Mouse (Mus musculus) kidney, adult 2 months (tissue): Measurements from ENCODE around the gene Fthl17d. TPM values are rescaled to one million over a fixed set of nuclear protein-coding genes. Genes with fewer than 3 reads are reported as not detected.
"Not testable (repeated sequence)": the region's sequence is repeated elsewhere in the genome, so short reads cannot be mapped to it uniquely, and the experiment has no call there.

Experiments
- DNase-seq: peaks from one replicate; pipeline ENCODE4 v3.0.0; 2021
- H3K27ac ChIP-seq: fragments of 200-500 bp; 2 replicates; pipeline ENCODE4 v1.5.1; 2012; ENCODE audit warnings: low read depth, low read length, control low read depth, inconsistent platforms; ENCODE audit not compliant: insufficient read depth
- H3K27me3 ChIP-seq: fragments of 200-500 bp; replicated peaks from 2 replicates; pipeline ENCODE4 v1.6.1; 2012; ENCODE audit warnings: mild to moderate bottlenecking, moderate library complexity, low read length, inconsistent platforms; ENCODE audit not compliant: control insufficient read depth, insufficient read depth
- H3K36me3 ChIP-seq: fragments of 200-500 bp; 2 replicates; pipeline ENCODE4 v1.6.1; 2012; ENCODE audit warnings: mild to moderate bottlenecking, moderate library complexity, low read length, inconsistent platforms; ENCODE audit not compliant: control insufficient read depth, insufficient read depth
- H3K4me1 ChIP-seq: fragments of 200-500 bp; 2 replicates; pipeline ENCODE4 v1.6.1; 2011; ENCODE audit warnings: low read length; ENCODE audit not compliant: control insufficient read depth, insufficient read depth
- H3K4me3 ChIP-seq: fragments of 200-500 bp; 2 replicates; pipeline ENCODE4 v1.5.1; 2011; ENCODE audit warnings: mild to moderate bottlenecking, low read depth, low read length, control low read depth; ENCODE audit not compliant: insufficient read depth
- CTCF ChIP-seq: fragments of 200-500 bp; conservative IDR thresholded peaks from 2 replicates; pipeline ENCODE4 v1.5.1; 2011; ENCODE audit warnings: low read depth, mild to moderate bottlenecking, control low read depth, low read length, moderate library complexity, mixed read lengths; ENCODE audit not compliant: insufficient read depth, insufficient read length
- POLR2A ChIP-seq: fragments of 200-500 bp; IDR thresholded peaks from one replicate; pipeline ENCODE4 v1.6.1; 2011; ENCODE audit warnings: low read depth, low read length, control low read depth
- WGBS: fragments of 180-500 bp; shearing (Covaris S2); methylation state at CpG from one replicate; pipeline ENCODE4 v1.1.7; 2018; 5-methylcytosine and 5-hydroxymethylcytosine counted together
- polyA plus RNA-seq: library from polyadenylated mRNA; depleted of rRNA; stranded (reverse); fragments of >200 nt; gene quantifications from 2 replicates; pipeline ENCODE4 v1.2.3, GENCODE M21; 2012; rRNA removed

The Fthl17d gene
- not detected in 2 replicates for polyA plus RNA-seq

- DNase-seq, H3K4me1 ChIP-seq: not testable (repeated sequence)
Observed at GRCm38 (mm10) chrX:8986655-8987054, at the start of gene Fthl17d. Gene Fthl17d (minus strand): TSS chrX:8986755.

DNA sequence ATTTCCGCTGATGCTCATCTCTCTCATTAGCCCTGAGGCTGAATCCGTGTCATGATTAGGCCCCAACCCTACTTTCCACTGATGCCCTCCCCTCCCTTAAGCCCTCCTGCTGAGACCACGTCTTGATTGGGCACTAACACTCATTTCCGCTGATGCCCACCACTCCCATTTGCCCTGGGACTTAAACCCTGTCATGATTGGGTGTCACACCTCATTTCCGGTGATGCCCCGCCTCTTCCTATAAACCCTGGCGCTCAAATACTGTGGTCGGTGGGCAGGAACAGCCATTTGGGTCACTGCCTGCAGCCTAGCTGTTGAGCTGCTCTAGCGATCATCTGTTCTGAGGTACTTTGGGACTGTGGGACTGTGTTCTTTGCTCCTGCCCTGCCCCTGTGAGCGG, 46.6 kb upstream of the Fthl17d start, which contains the start of gene Fthl17e:
Fthl17e (plus strand) TSS at position 301 of the 400 bp plus-strand sequence.
- not testable (repeated sequence) for H3K4me1 ChIP-seq, H3K27me3 ChIP-seq, H3K4me3 ChIP-seq, H3K36me3 ChIP-seq, DNase-seq, H3K27ac ChIP-seq
- WGBS, result no CpG with 5 or more reads among the region's 10 CpGs

More at GRCm38 (mm10) chrX:8986655-8987054, at the start of gene Fthl17d:
- H3K36me3 ChIP-seq, H3K4me3 ChIP-seq, H3K27me3 ChIP-seq, H3K27ac ChIP-seq: not testable (repeated sequence)
- no CpG with 5 or more reads among the region's 9 CpGs for WGBS

- DNase-seq, result no peak
- WGBS, result 57% methylated on average over 10 of the region's 10 CpGs
- Histone ChIP-seq H3K4me1 (no peaks in the 10 kb centered on the region), H3K27ac (no peak overlapping the region), H3K4me3 (no peak overlapping the region), H3K27me3 (no peaks in the 10 kb centered on the region), H3K36me3 (no peaks in the 10 kb centered on the region)
- TF ChIP-seq CTCF (no peak), POLR2A (no peak)
Observed at GRCm38 (mm10) chrX:9019481-9019880, 32.9 kb upstream of the Fthl17d start.

- Histone ChIP-seq H3K27ac (no peak overlapping the region), H3K4me1 (no peaks in the 10 kb centered on the region), H3K4me3 (no peak overlapping the region), H3K27me3 (no peaks in the 10 kb centered on the region), H3K36me3 (no peaks in the 10 kb centered on the region)
- no peak for TF ChIP-seq CTCF
- no peak for TF ChIP-seq POLR2A
- DNase-seq, result no peak
- WGBS, result 38% methylated on average over 1 of the region's 1 CpGs
Observed at GRCm38 (mm10) chrX:9016079-9016478, 29.5 kb upstream of the Fthl17d start.

DNA sequence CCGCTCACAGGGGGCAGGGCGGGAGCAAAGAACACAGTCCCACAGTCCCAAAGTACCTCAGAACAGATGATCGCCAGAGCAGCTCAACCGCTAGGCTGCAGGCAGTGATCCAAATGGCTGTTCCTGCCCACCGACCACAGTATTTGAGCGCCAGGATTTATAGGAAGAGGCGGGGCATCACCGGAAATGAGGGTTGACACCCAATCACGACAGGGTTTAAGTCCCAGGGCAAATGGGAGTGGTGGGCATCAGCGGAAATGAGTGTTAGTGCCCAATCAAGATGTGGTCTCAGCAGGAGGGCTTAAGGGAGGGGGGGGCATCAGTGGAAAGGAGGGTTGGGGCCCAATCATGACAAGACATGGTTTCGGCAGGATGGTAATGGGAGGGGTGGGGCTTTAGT, 10.1 kb downstream of the Fthl17d start, which contains the start of gene Fthl17c:
Fthl17c (minus strand) TSS at position 101 of the 400 bp plus-strand sequence.
- not testable (repeated sequence) for H3K4me3 ChIP-seq, H3K4me1 ChIP-seq, DNase-seq, H3K27ac ChIP-seq, H3K36me3 ChIP-seq, H3K27me3 ChIP-seq
- WGBS, result no CpG with 5 or more reads among the region's 11 CpGs

DNA sequence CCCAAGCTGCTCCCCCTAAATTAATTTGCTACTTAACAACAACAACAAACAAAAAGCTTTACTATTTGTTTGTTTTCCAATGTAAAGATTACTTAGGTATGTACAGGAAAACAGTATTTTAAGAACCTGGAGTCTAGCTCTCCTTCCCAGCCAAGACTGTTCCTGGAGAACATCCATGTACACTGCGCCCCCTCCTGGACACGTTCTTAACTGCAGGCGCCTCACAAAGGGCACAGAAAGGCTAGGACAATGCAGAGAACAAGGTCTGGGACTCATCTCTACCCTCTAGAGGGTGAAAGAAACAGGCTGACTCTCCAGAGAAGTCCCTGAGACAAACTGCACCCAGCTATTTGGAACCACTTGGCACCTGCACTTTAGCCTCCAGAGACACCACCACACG, 21.9 kb downstream of the Fthl17d start:
- not testable (repeated sequence) for H3K27ac ChIP-seq, H3K27me3 ChIP-seq, H3K36me3 ChIP-seq, H3K4me3 ChIP-seq, H3K4me1 ChIP-seq
- DNase-seq, result peak; percentile 1
- WGBS, result 44% methylated on average over 4 of the region's 4 CpGs

GRCm38 (mm10) chrX:8962875-8963274, 23.7 kb downstream of the Fthl17d start, which contains the start of gene Fthl17b:
Gene Fthl17b (minus strand): TSS chrX:8962975.
- H3K36me3 ChIP-seq, H3K27ac ChIP-seq, H3K27me3 ChIP-seq, DNase-seq, H3K4me3 ChIP-seq, H3K4me1 ChIP-seq: not testable (repeated sequence)
- WGBS, result 98% methylated on average over 4 of the region's 11 CpGs

GRCm38 (mm10) chrX:8948130-8948805, 38.3 kb downstream of the Fthl17d start:
- WGBS, result 12% methylated on average over 7 of the region's 7 CpGs
- peak; percentile 62 for TF ChIP-seq CTCF
- DNase-seq, result peak; percentile 86

More at GRCm38 (mm10) chrX:8948130-8948805, 38.3 kb downstream of the Fthl17d start:
- H3K4me1 ChIP-seq, H3K27me3 ChIP-seq, H3K4me3 ChIP-seq, H3K36me3 ChIP-seq, H3K27ac ChIP-seq: not testable (repeated sequence)
